Mouse (Mus musculus) forebrain, embryonic 16.5 days (tissue): ENCODE measurements around the gene Nthl1. TPM values are rescaled to one million over a fixed set of nuclear protein-coding genes. Genes with fewer than 3 reads are reported as not detected.
A peak's percentile ranks its signal among the peaks of the same experiment; 100 is the strongest.
"Not testable (repeated sequence)": the region's sequence is repeated elsewhere in the genome, so short reads cannot be mapped to it uniquely, and the experiment has no call there.

Source experiments
- ATAC-seq: fragments of 200-750 bp; cut with Nextera tagmentation; 2 replicates; pipeline ENCODE4 v1.8.0; 2017; ENCODE audit warnings: mild to moderate bottlenecking, moderate library complexity
- H3K27ac ChIP-seq: fragments of 300-500 bp; sonication (generic); 2 replicates; pipeline ENCODE4 v1.5.1; 2014; ENCODE audit warnings: low read length, control low read depth
- H3K27me3 ChIP-seq: fragments of 300-500 bp; sonication (generic); replicated peaks from 2 replicates; pipeline ENCODE4 v1.6.1; 2014; ENCODE audit warnings: low read length; ENCODE audit not compliant: control insufficient read depth, insufficient read depth
- H3K36me3 ChIP-seq: fragments of 300-500 bp; sonication (generic); 2 replicates; pipeline ENCODE4 v1.6.1; 2014; ENCODE audit not compliant: control insufficient read depth, insufficient read depth
- H3K4me1 ChIP-seq: fragments of 300-500 bp; sonication (generic); replicated peaks from 2 replicates; pipeline ENCODE4 v1.6.1; 2014; ENCODE audit warnings: low read length; ENCODE audit not compliant: control insufficient read depth, insufficient read depth
- H3K4me2 ChIP-seq: fragments of 300-500 bp; sonication (generic); 2 replicates; pipeline ENCODE4 v1.6.1; 2014; ENCODE audit warnings: mild to moderate bottlenecking, low read length, control low read depth
- H3K4me3 ChIP-seq: fragments of 300-500 bp; sonication (generic); replicated peaks from 2 replicates; pipeline ENCODE4 v1.5.1; 2014; ENCODE audit warnings: mild to moderate bottlenecking, low read length, control low read depth
- H3K9ac ChIP-seq: fragments of 300-500 bp; sonication (generic); replicated peaks from 2 replicates; pipeline ENCODE4 v1.6.1; 2014; ENCODE audit warnings: low read depth, low read length, control low read depth
- H3K9me3 ChIP-seq: fragments of 300-500 bp; sonication (generic); 2 replicates; pipeline ENCODE4 v1.6.1; 2016; ENCODE audit warnings: low read length; ENCODE audit not compliant: control insufficient read depth
- WGBS: fragments of 180-500 bp; shearing (Covaris S2); extraction: QIAGEN DNeasy Blood & Tissue Kit; methylation state at CpG from one replicate; pipeline ENCODE4 v1.1.7; 2014; 5-methylcytosine and 5-hydroxymethylcytosine counted together
- polyA plus RNA-seq: library from polyadenylated mRNA; unstranded; fragments of >200 nt; fragmentation: Nextera tagmentation; extraction: Ambion mirVana; gene quantifications from 2 replicates; pipeline ENCODE4 v1.2.1, GENCODE M21; 2015

Gene Nthl1
- polyA plus RNA-seq, 1 experiment from 2014 or later, result 14.4 TPM

DNA sequence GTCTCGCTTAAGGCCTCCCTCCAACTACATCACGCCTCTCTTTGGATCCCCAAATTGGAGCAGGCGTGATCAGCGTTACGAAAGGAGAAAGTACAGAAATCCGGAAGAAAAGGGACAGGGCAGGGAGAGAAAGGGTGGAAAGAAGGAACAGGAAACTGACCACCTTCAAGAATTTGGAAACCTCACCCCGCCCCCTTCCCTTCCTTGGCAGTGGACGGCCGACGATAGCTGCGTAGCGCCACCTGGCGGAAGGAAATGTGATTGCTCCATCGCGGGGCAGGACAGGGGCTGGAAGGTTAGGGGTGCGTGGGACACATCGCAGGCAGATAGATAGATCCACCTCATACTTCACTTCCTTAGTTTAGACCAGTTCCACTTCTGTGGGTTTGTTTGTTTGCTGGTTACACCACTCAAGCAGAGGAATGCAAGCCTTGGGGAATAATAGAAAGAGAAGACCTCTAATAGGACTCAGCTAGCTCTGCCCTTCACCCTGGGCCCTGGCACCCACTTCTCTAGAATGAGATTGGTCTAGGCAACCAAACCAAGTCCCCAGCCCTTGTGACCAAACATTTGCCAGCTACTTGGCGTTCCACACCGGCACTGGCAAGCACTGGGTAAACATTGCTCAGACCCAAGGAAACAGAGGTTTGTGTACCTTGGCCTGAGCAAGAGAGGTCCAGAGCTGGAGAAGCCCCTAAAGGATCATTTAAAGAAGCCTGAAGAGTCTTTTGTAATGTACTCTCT, 21.7 kb downstream of the Nthl1 start:
- no peaks in the 10 kb centered on the region for H3K9me3 ChIP-seq
- peak overlapping the region; percentile 55 for H3K4me2 ChIP-seq
- H3K9ac ChIP-seq, result peak overlapping the region; percentile 32
- H3K4me1 ChIP-seq, result peaks cover 22% of the 10 kb centered on the region
- ATAC-seq, result no peak; the same call in 1 of the 2 replicates
- 6% methylated on average over 19 of the region's 19 CpGs for WGBS
- H3K36me3 ChIP-seq, result no peaks in the 10 kb centered on the region
- peaks cover 26% of the 10 kb centered on the region for H3K27me3 ChIP-seq
- H3K27ac ChIP-seq, result no peak overlapping the region
- peak overlapping the region; percentile 28 for H3K4me3 ChIP-seq

DNA sequence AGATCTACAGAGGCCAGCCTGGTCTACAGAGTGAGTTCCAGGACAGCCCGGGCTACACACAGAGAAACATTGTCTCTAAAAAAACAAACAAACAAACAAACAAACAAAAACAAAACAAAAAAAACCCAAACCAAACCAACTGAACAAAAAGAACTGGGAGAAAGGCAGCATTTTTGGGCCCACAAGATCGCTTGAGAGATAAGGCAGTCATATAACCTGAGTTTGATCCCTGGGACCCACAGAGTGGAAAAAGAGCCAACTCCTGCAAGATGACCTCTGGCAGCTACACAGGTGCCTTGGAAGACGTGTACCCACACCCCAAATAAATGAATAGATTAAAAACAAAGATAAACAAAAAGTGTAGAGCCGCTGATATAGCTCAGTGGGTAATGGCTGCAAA, 22.5 kb downstream of the Nthl1 start:
- Histone ChIP-seq H3K36me3 (no peaks in the 10 kb centered on the region), H3K27me3 (peaks cover 31% of the 10 kb centered on the region)

DNA sequence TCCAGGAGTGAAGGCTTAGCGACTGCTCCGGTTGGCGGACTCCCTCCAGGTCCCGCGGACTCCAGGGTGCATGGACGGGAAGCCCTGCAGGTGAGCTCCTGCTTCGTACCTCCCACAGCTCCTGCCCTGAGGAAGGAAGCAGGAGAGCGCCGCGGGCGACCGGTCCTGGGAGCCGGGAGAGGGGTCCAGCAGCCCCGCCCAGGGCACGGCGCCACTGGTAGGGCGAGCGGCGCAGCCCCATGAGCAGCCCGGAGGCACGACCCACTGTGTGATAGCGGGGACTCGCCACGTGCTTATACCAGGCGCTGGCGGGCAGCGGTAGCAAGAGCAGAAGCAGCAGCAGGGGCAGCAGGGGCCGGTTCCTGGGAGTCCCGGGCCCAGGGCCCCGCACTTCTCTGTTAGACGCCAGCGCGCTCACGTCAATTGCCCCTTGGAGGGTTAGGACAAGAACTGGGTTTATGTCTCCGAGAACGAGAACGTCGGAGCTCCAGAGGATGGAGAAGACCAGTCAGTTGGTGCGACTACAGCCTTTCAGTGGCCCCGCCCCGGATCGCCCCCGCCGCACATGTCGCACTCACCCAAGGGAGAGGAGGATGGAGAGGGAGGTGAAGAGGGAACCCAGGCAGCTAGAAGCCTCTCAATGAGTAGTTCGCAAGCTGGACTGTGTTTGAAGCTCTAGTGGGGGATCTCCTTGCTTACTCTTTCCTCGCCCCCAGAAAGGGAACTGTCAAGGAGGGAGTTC, 25.7 kb downstream of the Nthl1 start, which contains the start of gene Npw:
Gene Npw, minus strand, starts transcription at position 441 of the 742 bp plus-strand sequence.
- WGBS, result under 1% methylated on average over 47 of the region's 47 CpGs
- no peak for ATAC-seq
- Histone ChIP-seq H3K4me3 (peak within 1 kb of the TSS; percentile 29), H3K9ac (peak within 1 kb of the TSS; percentile 18), H3K27me3 (peaks cover 41% of the 10 kb centered on the region), H3K4me1 (peaks cover 10% of the 10 kb centered on the region), H3K36me3 (no peaks in the 10 kb centered on the region), H3K27ac (no peak within 1 kb of the TSS), H3K4me2 (peak within 1 kb of the TSS; percentile 44), H3K9me3 (no peaks in the 10 kb centered on the region)

More for the DNA sequence above, 22.5 kb downstream of the Nthl1 start:
- H3K9me3 ChIP-seq, result no peaks in the 10 kb centered on the region
- no peak overlapping the region for H3K27ac ChIP-seq
- peaks cover 16% of the 10 kb centered on the region for H3K4me1 ChIP-seq
- no peak for ATAC-seq
- H3K4me3 ChIP-seq, result no peak overlapping the region
- 78% methylated on average over 4 of the region's 4 CpGs for WGBS
- H3K4me2 ChIP-seq, result no peak overlapping the region
- H3K9ac ChIP-seq, result no peak overlapping the region

DNA sequence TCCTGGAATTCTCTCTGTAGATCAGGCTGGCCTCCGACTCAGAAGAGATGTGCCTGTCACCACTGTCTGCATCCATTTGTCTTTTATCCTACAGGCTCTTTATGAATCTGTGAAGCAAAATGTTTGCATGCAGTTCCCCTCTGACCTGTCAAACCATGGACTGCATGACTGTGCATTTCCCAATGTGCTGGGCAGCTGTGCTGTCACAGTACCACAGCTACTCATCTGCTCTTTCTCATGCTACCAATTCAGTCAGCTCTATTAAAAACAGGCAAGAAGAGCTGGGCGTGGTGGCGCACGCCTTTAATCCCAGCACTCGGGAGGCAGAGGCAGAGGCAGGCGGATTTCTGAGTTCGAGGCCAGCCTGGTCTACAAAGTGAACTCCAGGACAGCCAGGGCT, 34.5 kb downstream of the Nthl1 start:
- H3K27me3 ChIP-seq, H3K4me3 ChIP-seq, H3K9ac ChIP-seq, H3K36me3 ChIP-seq, ATAC-seq, H3K4me2 ChIP-seq, H3K9me3 ChIP-seq, H3K27ac ChIP-seq: not testable (repeated sequence)
- peaks cover 25% of the 10 kb centered on the region for H3K4me1 ChIP-seq
- 58% methylated on average over 7 of the region's 7 CpGs for WGBS

DNA sequence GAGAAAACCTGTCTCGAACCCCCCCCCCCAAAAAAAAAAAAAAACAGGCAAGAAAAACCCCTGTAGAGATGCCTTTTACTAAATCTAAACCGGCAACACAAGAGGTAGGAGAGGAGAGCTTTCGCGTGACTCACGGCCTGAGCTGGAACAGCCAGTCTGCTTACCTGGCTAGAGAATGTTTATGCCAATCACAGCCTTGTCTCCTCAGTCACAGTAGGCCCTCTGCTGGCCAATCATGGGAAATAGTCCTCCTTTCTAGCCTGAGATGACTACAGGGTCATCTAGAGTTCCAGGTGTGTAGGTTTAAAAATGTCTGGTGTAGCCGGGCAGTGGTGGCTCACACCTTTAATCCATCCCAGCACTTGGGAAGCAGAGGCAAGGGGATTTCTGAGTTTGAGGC, 34.9 kb downstream of the Nthl1 start:
- peaks cover 29% of the 10 kb centered on the region for H3K4me1 ChIP-seq
- H3K9me3 ChIP-seq, result no peaks in the 10 kb centered on the region
- WGBS, result 27% methylated on average over 6 of the region's 6 CpGs
- H3K27ac ChIP-seq, result no peak overlapping the region
- no peak overlapping the region for H3K4me3 ChIP-seq
- H3K27me3 ChIP-seq, result no peaks in the 10 kb centered on the region
- no peak overlapping the region for H3K4me2 ChIP-seq
- no peaks in the 10 kb centered on the region for H3K36me3 ChIP-seq
- no peak for ATAC-seq
- no peak overlapping the region for H3K9ac ChIP-seq

DNA sequence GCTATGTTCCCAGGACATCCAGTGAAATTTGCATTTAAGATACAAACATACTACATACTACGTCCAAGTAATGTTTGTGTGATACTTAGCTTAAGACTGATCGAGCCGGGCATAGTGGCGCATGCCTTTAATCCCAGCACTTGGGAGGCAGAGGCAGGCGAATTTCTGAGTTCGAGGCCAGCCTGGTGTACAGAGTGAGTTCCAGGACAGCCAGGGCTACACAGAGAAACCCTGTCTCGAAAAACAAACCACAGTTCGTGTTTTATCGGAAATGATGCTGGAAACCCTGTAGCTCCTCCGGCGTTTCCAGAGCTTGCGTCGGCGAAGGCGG, 36.7 kb downstream of the Nthl1 start:
- Histone ChIP-seq H3K9ac (peak overlapping the region; percentile 96), H3K4me1 (peaks cover 30% of the 10 kb centered on the region), H3K4me3 (peak overlapping the region; percentile 95), H3K4me2 (peak overlapping the region; percentile 47), H3K27ac (peak overlapping the region; percentile 86)
- H3K36me3 ChIP-seq, H3K27me3 ChIP-seq, H3K9me3 ChIP-seq: not testable (repeated sequence)
- 10% methylated on average over 15 of the region's 15 CpGs for WGBS
- ATAC-seq, result peak; percentile 19; the same call in 1 of the 2 replicates

- Histone ChIP-seq H3K27me3 (no peaks in the 10 kb centered on the region), H3K9ac (peak within 1 kb of the TSS; percentile 96), H3K4me2 (peak within 1 kb of the TSS; percentile 93), H3K9me3 (no peaks in the 10 kb centered on the region), H3K36me3 (no peaks in the 10 kb centered on the region), H3K27ac (peak within 1 kb of the TSS; percentile 86), H3K4me3 (peak within 1 kb of the TSS; percentile 95), H3K4me1 (peaks cover 30% of the 10 kb centered on the region)
- ATAC-seq, result peak; percentile 99
- under 1% methylated on average over 60 of the region's 80 CpGs for WGBS
Measured at GRCm38 (mm10) chr17:24669545-24670245, 37.2 kb downstream of the Nthl1 start, which contains the start of gene Zfp598. TSS of gene Zfp598 (plus strand) at chr17:24669687.

- 10% methylated on average over 8 of the region's 8 CpGs for WGBS
Measured at GRCm38 (mm10) chr17:24670246-24670844, 37.9 kb downstream of the Nthl1 start.

GRCm38 (mm10) chr17:24671346-24671745, 38.9 kb downstream of the Nthl1 start:
- Histone ChIP-seq H3K4me3 (no peak overlapping the region), H3K4me1 (peaks cover 33% of the 10 kb centered on the region), H3K4me2 (peak overlapping the region; percentile 93), H3K36me3 (no peaks in the 10 kb centered on the region), H3K9ac (peak overlapping the region; percentile 5; the same call in 1 of the 2 replicates), H3K27me3 (no peaks in the 10 kb centered on the region), H3K9me3 (no peaks in the 10 kb centered on the region), H3K27ac (no peak overlapping the region)
- 78% methylated on average over 5 of the region's 5 CpGs for WGBS
- ATAC-seq, result no peak

More at GRCm38 (mm10) chr17:24670246-24670844, 37.9 kb downstream of the Nthl1 start:
- H3K4me3 ChIP-seq, result peak overlapping the region; percentile 95
- H3K27ac ChIP-seq, result peak overlapping the region; percentile 78
- peaks cover 30% of the 10 kb centered on the region for H3K4me1 ChIP-seq
- peak overlapping the region; percentile 96 for H3K9ac ChIP-seq
- no peak for ATAC-seq
- no peaks in the 10 kb centered on the region for H3K9me3 ChIP-seq
- no peaks in the 10 kb centered on the region for H3K36me3 ChIP-seq
- peak overlapping the region; percentile 93 for H3K4me2 ChIP-seq
- H3K27me3 ChIP-seq, result no peaks in the 10 kb centered on the region
